Mouse (Mus musculus): ENCODE measurements at regions not wholly inside any gene's neighbourhood (a gene's known extent, or its start where the extent isn't known, plus 50 kb on each side); places are given as distances from the start of the nearest gene placed in this dataset.
A peak's percentile ranks its signal among the peaks of the same experiment; 100 is the strongest.

GRCm38 (mm10) chr10:91979841-91980240, 742.4 kb downstream of the Nedd1 start:
- no peak for DNase-seq
- intact Hi-C loops (cut with DNase I): no loop called here

DNA sequence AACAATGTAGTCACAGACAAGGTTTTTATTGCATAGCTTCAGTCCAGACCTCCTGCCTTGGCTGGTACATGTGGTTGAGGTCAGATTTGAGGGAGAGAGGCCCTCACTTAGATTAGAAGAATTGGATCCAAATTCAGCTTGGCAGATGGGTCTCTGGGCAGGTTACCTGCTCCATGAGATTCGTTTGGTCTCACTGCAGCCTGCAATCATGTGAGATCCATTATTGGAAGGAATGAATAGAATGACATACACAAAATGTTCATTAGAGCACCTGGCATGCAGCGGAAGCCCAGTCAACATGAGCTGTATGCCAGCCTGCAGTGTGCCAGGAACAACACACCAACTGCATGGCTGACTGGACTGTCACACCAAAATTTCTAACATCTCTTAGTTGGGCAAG, 750.3 kb downstream of the Nedd1 start:
- no peak for DNase-seq
- intact Hi-C loops (cut with DNase I): no loop called here

GRCm38 (mm10) chr10:91967570-91968310, 754.5 kb downstream of the Nedd1 start:
- intact Hi-C loops (cut with DNase I): no loop called here
- no peak for DNase-seq

GRCm38 (mm10) chr10:91959734-91960492, 762.3 kb downstream of the Nedd1 start:
- no peak for DNase-seq
- intact Hi-C loops (cut with DNase I): no loop called here

- DNase-seq: no peak
- intact Hi-C loops (cut with DNase I): no loop called here
Measured at GRCm38 (mm10) chr10:91953078-91953477, 769.1 kb downstream of the Nedd1 start.

GRCm38 (mm10) chr10:91923626-91924025, 742.5 kb upstream of the Tmpo start:
- DNase-seq: no peak
- intact Hi-C loops (cut with DNase I): no loop called here

DNA sequence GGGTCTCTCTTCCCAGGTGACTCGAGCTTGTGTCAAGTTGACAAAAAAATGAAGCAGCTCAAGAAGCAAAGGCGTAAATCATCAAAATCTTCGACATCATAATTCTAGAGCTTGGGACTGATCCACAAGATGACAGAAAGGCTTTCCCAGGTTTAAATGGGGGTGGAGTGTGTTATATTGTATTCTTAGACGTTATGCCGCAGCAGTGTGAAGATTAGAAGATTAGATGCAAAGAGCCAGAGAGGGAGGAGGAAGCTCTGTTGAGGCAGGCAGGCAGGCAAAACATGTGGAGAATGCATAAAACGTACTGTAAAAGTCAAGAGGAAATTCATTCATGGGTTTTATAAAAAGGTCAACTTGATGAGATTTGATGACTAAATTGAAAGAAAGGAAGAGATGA, 708.7 kb upstream of the Tmpo start:
- intact Hi-C loops (cut with DNase I): no loop called here
- DNase-seq: no peak

DNA sequence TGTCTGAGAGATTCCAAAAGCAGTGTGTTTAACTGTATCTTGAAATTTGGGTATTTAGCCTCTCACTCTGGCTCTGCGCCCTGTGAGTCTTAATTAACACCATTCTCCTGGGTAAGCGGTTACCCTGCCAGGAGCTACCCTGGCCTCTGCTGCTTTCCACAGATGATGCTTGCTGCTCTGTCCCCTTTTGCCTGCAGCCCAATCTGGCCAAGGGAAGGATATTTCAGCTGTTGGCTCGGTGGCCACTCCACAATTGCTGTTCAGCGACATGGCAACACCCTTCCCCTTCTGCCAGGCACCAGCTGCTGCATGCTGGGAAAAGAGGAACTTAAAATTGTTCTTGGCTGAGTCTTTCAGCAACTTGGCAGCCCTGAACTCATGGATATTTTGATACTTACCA, 707.4 kb upstream of the Tmpo start:
- intact Hi-C loops (cut with DNase I): no loop called here
- peak in 1 of 2 experiments; percentile 2 for DNase-seq

GRCm38 (mm10) chr10:91883155-91883554, 702.0 kb upstream of the Tmpo start:
- intact Hi-C loops (cut with DNase I): no loop called here
- DNase-seq: no peak

- DNase-seq: no peak
- intact Hi-C loops (cut with DNase I): no loop called here
Measured at GRCm38 (mm10) chr10:91882481-91882880, 701.4 kb upstream of the Tmpo start.

DNA sequence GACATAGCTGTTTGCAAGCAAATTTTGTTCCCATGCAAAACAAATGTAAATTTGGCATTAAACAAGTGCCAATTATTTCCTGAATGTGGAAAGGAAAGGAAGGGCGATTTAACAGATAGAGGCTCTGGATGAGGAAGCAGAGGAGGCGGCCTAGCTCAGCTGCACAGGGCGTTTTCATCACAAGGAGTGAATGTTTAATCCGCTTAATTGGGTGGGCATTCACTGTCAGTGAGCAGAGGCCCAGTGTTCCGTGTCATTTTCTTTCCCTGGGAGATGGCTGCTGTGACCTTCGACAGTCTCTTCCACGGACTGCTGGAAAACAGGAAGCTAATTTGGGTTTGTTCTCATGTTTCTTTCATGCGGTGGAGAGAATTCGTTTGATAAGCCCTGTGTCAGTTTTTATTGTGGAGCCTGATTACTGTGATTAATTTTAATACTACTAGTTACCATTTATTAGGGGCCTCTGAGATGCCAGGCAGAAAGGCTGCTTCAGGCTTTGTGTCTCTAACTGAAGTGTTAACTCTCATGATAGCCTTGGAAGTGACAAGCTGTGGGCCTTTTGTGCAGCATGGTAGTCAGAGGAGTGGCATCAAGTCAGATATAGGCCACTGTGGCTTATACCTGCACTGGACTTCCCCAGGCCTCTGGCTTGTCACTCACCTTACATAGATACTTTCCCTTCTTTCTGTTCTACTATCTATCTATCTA, 700.6 kb upstream of the Tmpo start:
- intact Hi-C loops (cut with DNase I): no loop called here
- DNase-seq: no peak

GRCm38 (mm10) chr10:91875450-91875849, 694.3 kb upstream of the Tmpo start:
- DNase-seq: no peak
- intact Hi-C loops (cut with DNase I): no loop called here

GRCm38 (mm10) chr10:91871244-91871643, 690.1 kb upstream of the Tmpo start:
- DNase-seq: no peak
- intact Hi-C loops (cut with DNase I): no loop called here

GRCm38 (mm10) chr10:91858711-91859595, 677.8 kb upstream of the Tmpo start:
- intact Hi-C loops (cut with DNase I): no loop called here

GRCm38 (mm10) chr10:91827074-91827473, 646.0 kb upstream of the Tmpo start:
- intact Hi-C loops (cut with DNase I): no loop called here
- DNase-seq: no peak

More at GRCm38 (mm10) chr10:91858711-91859595, 677.8 kb upstream of the Tmpo start:
- no peak for DNase-seq

DNA sequence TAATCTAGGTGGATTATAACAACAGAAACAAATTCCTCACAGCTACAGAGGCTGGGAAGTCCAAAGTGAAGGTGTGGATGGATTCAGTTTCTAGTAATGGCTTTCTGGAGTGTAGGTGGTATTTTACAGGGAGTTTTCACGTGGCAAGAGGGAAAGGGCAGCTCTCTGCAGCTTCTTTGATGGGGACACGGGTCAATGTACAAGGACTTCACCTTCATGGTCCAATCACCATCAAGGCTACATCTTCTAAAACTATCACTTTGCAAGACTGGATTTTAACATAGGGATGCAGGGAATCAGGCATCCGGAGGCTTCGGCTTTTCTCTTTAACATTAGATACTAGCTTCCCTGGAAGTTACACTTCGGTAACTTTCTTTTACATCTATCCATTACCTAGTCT, 642.4 kb upstream of the Tmpo start:
- no peak for DNase-seq
- intact Hi-C loops (cut with DNase I): no loop called here

DNA sequence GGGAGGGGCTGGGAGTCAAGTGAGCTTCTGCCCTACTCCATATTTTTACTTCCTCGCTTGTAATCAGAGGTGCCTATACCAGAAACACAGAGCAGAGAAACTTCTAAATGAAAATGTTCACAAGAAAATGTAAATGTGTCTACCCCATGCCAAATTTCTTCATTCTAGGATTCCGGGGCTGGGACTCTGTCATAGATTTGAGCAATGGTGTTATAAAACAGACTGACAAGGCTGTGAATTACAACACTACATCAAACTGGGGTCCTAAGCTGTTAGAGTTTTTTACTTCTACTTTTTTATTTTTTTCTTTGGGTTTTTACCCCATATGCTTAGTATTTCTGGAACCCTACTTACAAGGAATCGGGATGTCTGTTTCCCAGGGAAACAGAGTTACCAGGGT, 623.8 kb upstream of the Tmpo start:
- intact Hi-C loops (cut with DNase I): no loop called here
- no peak for DNase-seq
